Mouse (Mus musculus) heart, adult 11 months (tissue): ENCODE results near the gene Pnck.

Source experiments
- DNase-seq: peaks from one replicate; pipeline ENCODE4 v3.0.0; 2022

Pnck gene

GRCm38 (mm10) chrX:73659575-73660283 lies at the start of gene Pnck:
Pnck (minus strand) TSS chrX:73660117.
- DNase-seq: peak; percentile 89

GRCm38 (mm10) chrX:73700472-73700871 lies 40.6 kb upstream of the Pnck start:
- DNase-seq: peak; percentile 30

- DNase-seq: peak; percentile 94
Observed at GRCm38 (mm10) chrX:73690917-73691629, 31.2 kb upstream of the Pnck start.

- DNase-seq: peak; percentile 96
Observed at GRCm38 (mm10) chrX:73685629-73686028, 25.7 kb upstream of the Pnck start.

- DNase-seq: peak; percentile 65
Observed at GRCm38 (mm10) chrX:73684978-73685377, 25.1 kb upstream of the Pnck start.

GRCm38 (mm10) chrX:73684156-73684555 lies 24.2 kb upstream of the Pnck start:
- DNase-seq: peak; percentile 9

- peak; percentile 84 for DNase-seq
Observed at GRCm38 (mm10) chrX:73676668-73677067, 16.8 kb upstream of the Pnck start.

GRCm38 (mm10) chrX:73675231-73675630 lies 15.3 kb upstream of the Pnck start:
- no peak for DNase-seq

GRCm38 (mm10) chrX:73673968-73674661 lies 14.2 kb upstream of the Pnck start:
- peak; percentile 96 for DNase-seq

GRCm38 (mm10) chrX:73673619-73673967 lies 13.7 kb upstream of the Pnck start:
- peak; percentile 75 for DNase-seq

GRCm38 (mm10) chrX:73672879-73673618 lies 13.1 kb upstream of the Pnck start, which contains the start of gene Slc6a8:
Slc6a8 (plus strand) TSS chrX:73673150.
- DNase-seq: peak; percentile 98

GRCm38 (mm10) chrX:73672031-73672431 lies 12.1 kb upstream of the Pnck start:
- peak; percentile 91 for DNase-seq

- no peak for DNase-seq
Observed at GRCm38 (mm10) chrX:73663143-73663542, 3.2 kb upstream of the Pnck start.

- DNase-seq: no peak
Observed at GRCm38 (mm10) chrX:73660284-73660665, 358 bp upstream of the Pnck start.

GRCm38 (mm10) chrX:73658936-73659574 lies 862 bp downstream of the Pnck start:
- peak; percentile 71 for DNase-seq

GRCm38 (mm10) chrX:73658391-73658790 lies 1.5 kb downstream of the Pnck start:
- peak; percentile 76 for DNase-seq

- DNase-seq: peak; percentile 85
Observed at GRCm38 (mm10) chrX:73655529-73655928, 4.4 kb downstream of the Pnck start.

GRCm38 (mm10) chrX:73654177-73654576 lies 5.7 kb downstream of the Pnck start:
- peak; percentile 94 for DNase-seq

- no peak for DNase-seq
Observed at GRCm38 (mm10) chrX:73653392-73653791, 6.5 kb downstream of the Pnck start.

- no peak for DNase-seq
Observed at GRCm38 (mm10) chrX:73650869-73651268, 9.0 kb downstream of the Pnck start.

GRCm38 (mm10) chrX:73645121-73645520 lies 14.8 kb downstream of the Pnck start:
- no peak for DNase-seq

- no peak for DNase-seq
Observed at GRCm38 (mm10) chrX:73639901-73640469, 19.9 kb downstream of the Pnck start.
